Mouse (Mus musculus) bone marrow, adult 2 months (tissue): Measurements from ENCODE around the gene Gab1. TPM values are rescaled to one million over a fixed set of nuclear protein-coding genes. Genes with fewer than 3 reads are reported as not detected.

Experiments used
- H3K27ac ChIP-seq: fragments of 200-500 bp; 2 replicates; pipeline ENCODE4 v1.5.1; 2012; ENCODE audit warnings: low read depth, mild to moderate bottlenecking, control low read depth, inconsistent platforms, low read length; ENCODE audit not compliant: control insufficient read depth, poor library complexity, insufficient read depth
- H3K4me1 ChIP-seq: fragments of 200-500 bp; 2 replicates; pipeline ENCODE4 v1.6.1; 2011; ENCODE audit warnings: low read length; ENCODE audit not compliant: control insufficient read depth, insufficient read depth
- H3K4me3 ChIP-seq: fragments of 200-500 bp; replicated peaks from 2 replicates; pipeline ENCODE3; 2011; ENCODE audit warnings: mild to moderate bottlenecking, low read depth, low read length, control low read depth; ENCODE audit not compliant: control insufficient read depth
- CTCF ChIP-seq: fragments of 200-500 bp; IDR thresholded peaks from 2 replicates; pipeline ENCODE4 v1.5.1; 2011; ENCODE audit warnings: low read length, control low read depth; ENCODE audit not compliant: control insufficient read depth, insufficient read depth
- POLR2A ChIP-seq: fragments of 200-500 bp; IDR thresholded peaks from 2 replicates; pipeline ENCODE4 v1.6.1; 2011; ENCODE audit warnings: low read depth, mild to moderate bottlenecking, control low read depth, low read length, borderline replicate concordance; ENCODE audit not compliant: control insufficient read depth
- WGBS: fragments of 180-500 bp; shearing (Covaris S2); methylation state at CpG from one replicate; pipeline ENCODE4 v1.1.7; 2018; 5-methylcytosine and 5-hydroxymethylcytosine counted together
- polyA plus RNA-seq: library from polyadenylated mRNA; stranded (reverse); fragments of >200 nt; gene quantifications from 2 replicates; pipeline ENCODE4 v1.2.4, GENCODE M21; 2011; ENCODE audit warnings: low replicate concordance; ENCODE audit not compliant: missing spikeins, insufficient read depth, insufficient read length

The Gab1 gene
- polyA plus RNA-seq, 1 experiment: 13.6 TPM

DNA sequence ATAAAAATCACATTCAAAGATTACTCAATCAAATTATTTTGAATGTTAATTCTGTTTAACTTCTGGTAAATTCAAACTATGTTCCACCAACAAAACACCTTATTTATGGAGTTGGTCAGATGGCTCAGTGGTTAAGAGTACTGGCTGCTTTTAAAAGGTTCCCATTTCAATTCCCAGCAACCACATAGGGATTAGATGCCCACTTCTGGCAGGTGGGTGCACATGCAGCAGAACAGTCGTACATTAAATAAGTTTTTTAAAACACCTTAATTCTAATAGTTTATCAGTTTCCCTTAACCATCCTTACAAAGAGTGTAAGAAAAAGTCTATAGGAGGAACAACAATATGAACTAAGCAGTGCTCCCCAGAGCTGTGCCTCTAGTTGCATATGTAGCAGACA lies 165.9 kb downstream of the Gab1 start:
- no peak overlapping the region for H3K4me3 ChIP-seq
- H3K27ac ChIP-seq: no peak overlapping the region
- WGBS: 87% methylated on average over 1 of the region's 1 CpGs
- TF ChIP-seq POLR2A (no peak), CTCF (no peak)
- no peaks in the 10 kb centered on the region for H3K4me1 ChIP-seq

Other genes with a start within 250 kb of the Gab1 start
- gene Smarca5, start 141.0 kb downstream of the Gab1 start, polyA plus RNA-seq: 29.1 and 31.8 TPM in 2 replicates
- 5.0 and 6.7 TPM in 2 replicates for gene Usp38, start 134.4 kb upstream of the Gab1 start, polyA plus RNA-seq